Mouse (Mus musculus): ENCODE data around the gene Smim23.
A peak's percentile ranks its signal among the peaks of the same experiment; 100 is the strongest.

The Smim23 gene

DNA sequence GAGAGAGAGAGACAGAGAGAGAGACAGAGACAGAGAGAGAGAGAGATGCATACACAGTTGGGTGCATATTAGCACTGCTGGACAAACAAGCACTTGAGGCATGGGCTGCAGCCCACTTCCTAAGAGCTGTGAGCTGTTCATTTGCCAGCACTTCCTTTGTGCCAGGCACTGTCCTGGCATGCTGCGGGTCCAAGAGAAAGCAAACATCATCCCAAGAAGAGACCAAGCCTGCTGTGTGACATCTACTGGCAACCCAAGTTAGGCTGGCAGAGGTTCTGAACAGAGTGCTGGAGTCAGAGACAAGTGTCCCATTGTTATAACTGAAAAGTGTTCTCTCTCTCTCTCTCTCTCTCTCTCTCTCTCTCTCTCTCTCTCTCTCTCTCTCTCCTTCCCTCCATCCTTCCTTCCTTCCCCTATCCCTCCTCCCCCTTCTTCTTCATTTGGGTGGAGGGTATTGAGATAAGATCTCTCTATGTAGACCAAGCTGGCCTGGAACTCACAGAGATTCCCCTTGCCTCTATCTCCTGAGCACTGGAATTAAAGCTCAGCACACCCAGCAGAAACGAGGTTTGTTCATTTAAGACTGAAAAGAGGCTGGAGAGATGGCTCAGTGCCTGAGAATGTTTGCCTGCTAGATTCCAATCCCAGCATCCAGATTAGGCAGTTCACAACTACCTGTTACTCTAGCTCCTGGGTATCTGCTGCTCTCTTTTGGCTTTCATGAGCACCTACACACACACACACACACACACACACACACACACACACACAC lies 42.6 kb downstream of the Smim23 start:
- DNase-seq (ENCODE audit: low spot score in 2 of 2), result peak; percentile 20 to 30

DNA sequence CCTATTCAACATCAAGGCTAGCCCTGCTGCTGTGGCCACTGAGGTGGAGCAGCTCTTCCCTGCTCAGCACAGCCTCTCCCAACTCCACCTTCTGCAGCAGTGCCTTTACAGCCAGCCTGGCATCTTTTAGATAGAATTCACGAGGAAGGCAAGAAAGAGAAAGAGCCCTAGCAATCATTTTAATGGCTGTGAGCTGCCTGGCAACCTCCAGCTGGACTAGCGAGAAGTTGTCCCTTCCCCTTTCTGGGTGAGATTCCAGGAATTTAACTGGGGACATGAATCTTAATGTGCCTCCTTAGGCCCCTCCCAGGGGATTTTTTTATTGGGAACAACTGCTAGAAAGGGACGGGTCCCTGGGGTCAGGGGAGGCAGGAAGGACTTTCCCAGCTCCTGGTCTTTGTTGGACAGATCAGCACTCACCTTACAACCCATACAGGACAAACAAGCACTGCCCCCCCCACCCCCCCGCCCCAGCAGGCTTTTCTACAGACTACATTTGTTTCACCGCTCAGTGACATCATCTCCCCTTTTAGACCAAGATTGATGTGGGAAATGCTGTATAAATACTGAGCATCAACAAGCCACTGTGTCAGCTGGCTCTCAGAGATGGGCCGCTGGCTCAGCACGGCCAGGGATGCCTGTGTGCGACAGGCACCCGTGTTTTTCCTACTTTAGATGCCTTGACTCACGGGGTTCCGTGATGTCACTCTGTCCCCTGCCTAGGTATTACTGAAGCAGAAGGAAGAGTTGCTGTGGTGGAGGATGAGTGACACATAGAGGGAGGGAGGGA lies 43.5 kb downstream of the Smim23 start:
- DNase-seq (ENCODE audit: low spot score in 2 of 2), result peak in 1 of 2 experiments; percentile 11

DNA sequence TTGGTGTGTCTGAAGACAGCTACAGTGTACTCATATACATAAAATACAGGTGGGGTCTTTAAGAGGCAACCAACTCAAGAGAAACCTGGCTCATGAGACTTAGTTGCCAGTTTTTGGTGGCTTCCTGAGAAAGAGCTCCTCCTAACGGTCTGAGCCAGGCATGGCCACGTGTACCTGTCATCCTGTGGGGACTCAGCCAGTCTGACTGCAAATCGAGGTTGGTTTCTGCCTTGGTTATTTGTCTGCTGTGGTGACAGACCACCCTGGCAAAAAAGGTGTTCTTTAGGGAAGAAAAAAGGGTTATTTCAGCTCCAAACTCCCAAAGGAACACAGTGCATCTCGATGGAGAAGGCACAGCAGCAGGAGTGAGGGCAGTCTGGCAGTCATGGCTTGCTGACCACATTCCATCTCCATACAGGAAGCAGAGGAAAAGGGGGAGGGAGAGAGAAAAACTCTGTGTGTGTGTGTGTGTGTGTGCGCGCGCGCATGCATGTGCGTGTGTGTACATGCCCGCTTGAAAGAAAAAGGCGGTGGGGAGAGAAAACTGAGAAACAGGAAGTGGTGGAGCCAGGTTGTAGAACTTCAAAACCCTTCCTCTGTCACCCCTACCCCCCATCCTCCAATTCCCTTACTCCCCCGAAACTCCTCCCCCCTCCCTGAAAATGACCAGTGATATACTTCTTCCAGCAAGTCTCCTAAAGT lies 55.6 kb downstream of the Smim23 start:
- no peak for DNase-seq (ENCODE audit: low spot score in 2 of 2)

Data from frontal cortex, postnatal 10 days (tissue).